Mouse (Mus musculus) forebrain, embryonic 15.5 days (tissue): ENCODE data around the gene Fam186b. TPM values are rescaled to one million over a fixed set of nuclear protein-coding genes. Genes with fewer than 3 reads are reported as not detected.
A peak's percentile ranks its signal among the peaks of the same experiment; 100 is the strongest.

Experiments used
- ATAC-seq: fragments of 200-750 bp; cut with Nextera tagmentation; replicated peaks from 2 replicates; pipeline ENCODE4 v1.8.0; 2017; ENCODE audit warnings: mild to moderate bottlenecking, moderate TSS enrichment, moderate library complexity
- H3K27ac ChIP-seq: fragments of 300-500 bp; sonication (generic); replicated peaks from 2 replicates; pipeline ENCODE4 v1.5.1; 2015; ENCODE audit warnings: mild to moderate bottlenecking, inconsistent platforms
- H3K27me3 ChIP-seq: fragments of 300-500 bp; sonication (generic); 2 replicates; pipeline ENCODE4 v1.6.1; 2015; ENCODE audit warnings: inconsistent platforms
- H3K36me3 ChIP-seq: fragments of 300-500 bp; sonication (generic); 2 replicates; pipeline ENCODE4 v1.6.1; 2015; ENCODE audit warnings: mild to moderate bottlenecking, inconsistent platforms
- H3K4me1 ChIP-seq: fragments of 300-500 bp; sonication (generic); 2 replicates; pipeline ENCODE4 v1.6.1; 2015; ENCODE audit warnings: inconsistent platforms
- H3K4me2 ChIP-seq: fragments of 300-500 bp; sonication (generic); replicated peaks from 2 replicates; pipeline ENCODE4 v1.6.1; 2015; ENCODE audit warnings: mild to moderate bottlenecking, inconsistent platforms
- H3K4me3 ChIP-seq: fragments of 300-500 bp; sonication (generic); 2 replicates; pipeline ENCODE4 v1.5.1; 2015; ENCODE audit warnings: mild to moderate bottlenecking, inconsistent platforms
- H3K9ac ChIP-seq: fragments of 300-500 bp; sonication (generic); replicated peaks from 2 replicates; pipeline ENCODE4 v1.6.1; 2015; ENCODE audit warnings: mild to moderate bottlenecking, inconsistent platforms
- H3K9me3 ChIP-seq: fragments of 300-500 bp; sonication (generic); 2 replicates; pipeline ENCODE4 v1.6.1; 2016; ENCODE audit warnings: inconsistent platforms
- WGBS: fragments of 180-500 bp; shearing (Covaris S2); methylation state at CpG from one replicate; pipeline ENCODE4 v1.1.7; 2015; ENCODE audit warnings: mixed read lengths; 5-methylcytosine and 5-hydroxymethylcytosine counted together
- polyA plus RNA-seq: library from polyadenylated mRNA; unstranded; fragments of >200 nt; fragmentation: Nextera tagmentation; extraction: Ambion mirVana; gene quantifications from 2 replicates; pipeline ENCODE4 v1.2.1, GENCODE M21; 2015

Gene Fam186b
- polyA plus RNA-seq, 1 experiment from 2014 or later = 0.23 TPM

- Histone ChIP-seq H3K36me3 (peaks cover 87% of the 10 kb centered on the region), H3K27ac (no peak overlapping the region), H3K27me3 (no peaks in the 10 kb centered on the region), H3K4me1 (no peaks in the 10 kb centered on the region), H3K9ac (no peak overlapping the region), H3K4me2 (no peak overlapping the region), H3K4me3 (no peak overlapping the region), H3K9me3 (no peaks in the 10 kb centered on the region)
- no peak for ATAC-seq
- WGBS = 89% methylated on average over 14 of the region's 14 CpGs
Observed at GRCm38 (mm10) chr15:99318861-99319410, 23.2 kb upstream of the Fam186b start.

DNA sequence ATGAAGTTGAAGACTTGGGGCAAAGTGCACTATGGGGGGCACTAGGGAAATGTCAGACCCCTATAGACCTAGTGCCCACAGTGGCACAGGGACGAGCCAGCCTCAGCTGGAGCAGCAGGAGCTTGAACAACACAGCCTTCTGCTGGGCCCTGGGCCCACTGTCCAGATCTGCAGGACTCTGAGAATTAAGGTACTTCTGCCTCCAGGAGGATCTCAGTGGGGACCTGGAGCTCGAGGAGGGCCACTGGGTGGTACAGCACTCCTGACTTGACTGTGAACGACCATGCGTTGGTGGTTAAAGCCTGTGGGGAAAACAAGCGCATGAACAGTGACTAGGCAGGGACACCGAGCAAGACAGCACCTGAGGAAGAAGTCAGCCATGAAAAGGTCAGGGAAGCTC, 22.4 kb upstream of the Fam186b start:
- WGBS = 92% methylated on average over 6 of the region's 6 CpGs
- no peaks in the 10 kb centered on the region for H3K27me3 ChIP-seq
- H3K4me2 ChIP-seq = no peak overlapping the region
- H3K9me3 ChIP-seq = no peaks in the 10 kb centered on the region
- no peak for ATAC-seq
- H3K27ac ChIP-seq = 0 out of 2 replicates have a peak overlapping the region, but pooled peaks have one; percentile 85
- H3K36me3 ChIP-seq = peaks cover 91% of the 10 kb centered on the region
- no peaks in the 10 kb centered on the region for H3K4me1 ChIP-seq
- H3K9ac ChIP-seq = no peak overlapping the region
- H3K4me3 ChIP-seq = no peak overlapping the region

DNA sequence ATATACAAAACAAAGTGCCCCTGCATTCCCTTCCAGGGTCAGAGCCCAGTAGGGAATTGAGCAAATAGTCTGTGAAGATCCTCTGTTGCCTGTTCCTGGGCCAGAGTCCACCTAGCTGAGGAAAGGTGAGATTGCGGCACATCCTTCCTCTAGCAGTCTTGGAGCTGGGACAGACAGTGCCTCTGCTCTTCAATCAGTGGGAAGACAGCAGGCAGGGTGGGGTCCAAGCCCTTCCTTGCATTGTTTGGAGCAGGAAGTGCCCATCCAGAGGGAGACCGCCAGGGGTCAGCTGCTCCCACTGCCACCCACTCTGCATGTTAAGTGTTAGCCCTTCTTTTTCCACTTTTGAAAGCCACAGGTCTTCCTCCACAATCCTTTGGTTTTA, 21.6 kb upstream of the Fam186b start:
- Histone ChIP-seq H3K4me3 (no peak overlapping the region), H3K9me3 (no peaks in the 10 kb centered on the region), H3K4me1 (no peaks in the 10 kb centered on the region), H3K36me3 (peaks cover 89% of the 10 kb centered on the region), H3K27me3 (no peaks in the 10 kb centered on the region), H3K9ac (no peak overlapping the region), H3K4me2 (no peak overlapping the region), H3K27ac (peak overlapping the region; percentile 85)
- WGBS = 87% methylated on average over 2 of the region's 2 CpGs
- peak; percentile 41; the same call in 1 of the 2 replicates for ATAC-seq

DNA sequence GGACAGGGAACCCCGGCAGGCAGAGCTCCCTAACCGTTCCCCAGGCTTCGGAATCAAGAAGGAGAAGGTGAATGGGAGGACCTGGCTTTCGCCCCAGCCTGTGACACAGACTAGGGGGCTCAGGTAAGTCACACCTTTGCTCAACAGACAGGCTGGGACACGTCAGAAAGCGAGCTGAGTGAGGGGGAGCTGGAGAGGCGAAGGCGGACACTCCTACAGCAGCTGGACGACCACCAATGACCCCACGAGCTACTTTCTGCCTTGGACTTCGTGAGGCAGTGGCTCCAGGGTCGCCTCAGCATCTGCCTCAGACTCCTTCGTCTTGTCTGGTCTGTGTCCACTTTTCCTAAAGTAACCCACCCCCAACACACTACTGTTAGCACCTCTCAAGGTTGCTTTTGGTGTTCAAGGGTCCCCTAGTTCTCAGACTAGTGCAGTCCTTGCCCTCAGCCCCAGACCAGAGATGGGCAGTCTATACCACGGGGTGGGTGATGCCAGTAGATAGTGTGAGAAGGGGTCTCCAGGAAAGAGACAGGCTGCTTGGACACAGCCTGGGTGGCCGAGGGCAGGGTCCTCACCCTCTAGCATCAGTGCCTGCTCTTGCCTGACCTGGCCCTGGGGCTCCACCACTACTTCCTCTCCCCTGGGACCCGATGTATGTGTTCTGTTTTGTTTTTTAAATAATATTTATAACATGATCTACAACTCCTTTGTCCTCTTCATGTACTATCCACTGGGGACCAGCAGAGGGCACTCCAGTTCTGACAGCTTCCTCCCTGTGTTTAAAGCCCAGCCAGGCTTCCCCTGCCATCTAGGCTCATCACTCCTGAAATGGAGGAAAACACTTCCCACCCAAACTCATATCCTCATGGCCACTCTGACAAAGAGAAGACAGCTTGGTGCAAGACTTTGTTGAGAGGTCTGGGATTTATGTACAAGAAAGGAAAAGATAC, 20.9 kb upstream of the Fam186b start:
- no peaks in the 10 kb centered on the region for H3K9me3 ChIP-seq
- no peak overlapping the region for H3K9ac ChIP-seq
- H3K4me2 ChIP-seq = no peak overlapping the region
- H3K27ac ChIP-seq = peak overlapping the region; percentile 85
- ATAC-seq = peak; percentile 51
- H3K27me3 ChIP-seq = no peaks in the 10 kb centered on the region
- WGBS = 81% methylated on average over 16 of the region's 16 CpGs
- no peak overlapping the region for H3K4me3 ChIP-seq
- H3K4me1 ChIP-seq = no peaks in the 10 kb centered on the region
- H3K36me3 ChIP-seq = peaks cover 89% of the 10 kb centered on the region

GRCm38 (mm10) chr15:99314891-99315290, 19.2 kb upstream of the Fam186b start:
- Histone ChIP-seq H3K27me3 (no peaks in the 10 kb centered on the region), H3K27ac (no peak overlapping the region), H3K4me3 (no peak overlapping the region), H3K36me3 (peaks cover 91% of the 10 kb centered on the region), H3K4me1 (no peaks in the 10 kb centered on the region), H3K9me3 (no peaks in the 10 kb centered on the region), H3K4me2 (no peak overlapping the region), H3K9ac (no peak overlapping the region)
- 94% methylated on average over 16 of the region's 16 CpGs for WGBS
- no peak for ATAC-seq

GRCm38 (mm10) chr15:99310617-99311016, 14.9 kb upstream of the Fam186b start:
- 94% methylated on average over 5 of the region's 5 CpGs for WGBS
- Histone ChIP-seq H3K4me2 (no peak overlapping the region), H3K9ac (no peak overlapping the region), H3K4me1 (no peaks in the 10 kb centered on the region), H3K4me3 (no peak overlapping the region), H3K27me3 (no peaks in the 10 kb centered on the region), H3K36me3 (peaks cover 96% of the 10 kb centered on the region), H3K27ac (no peak overlapping the region), H3K9me3 (no peaks in the 10 kb centered on the region)
- ATAC-seq = no peak

GRCm38 (mm10) chr15:99309549-99309948, 13.9 kb upstream of the Fam186b start:
- Histone ChIP-seq H3K9me3 (no peaks in the 10 kb centered on the region), H3K4me1 (no peaks in the 10 kb centered on the region), H3K9ac (no peak overlapping the region), H3K27me3 (no peaks in the 10 kb centered on the region), H3K4me3 (no peak overlapping the region), H3K27ac (no peak overlapping the region), H3K4me2 (no peak overlapping the region), H3K36me3 (peaks cover 96% of the 10 kb centered on the region)
- WGBS = 89% methylated on average over 9 of the region's 9 CpGs
- no peak for ATAC-seq

- H3K9ac ChIP-seq = no peak overlapping the region
- H3K9me3 ChIP-seq = no peaks in the 10 kb centered on the region
- peaks cover 85% of the 10 kb centered on the region for H3K36me3 ChIP-seq
- no peak for ATAC-seq
- no peak overlapping the region for H3K4me3 ChIP-seq
- H3K4me2 ChIP-seq = no peak overlapping the region
- WGBS = 87% methylated on average over 9 of the region's 9 CpGs
- H3K27ac ChIP-seq = no peak overlapping the region
- H3K4me1 ChIP-seq = no peaks in the 10 kb centered on the region
- no peaks in the 10 kb centered on the region for H3K27me3 ChIP-seq
Observed at GRCm38 (mm10) chr15:99307476-99307875, 11.8 kb upstream of the Fam186b start.

DNA sequence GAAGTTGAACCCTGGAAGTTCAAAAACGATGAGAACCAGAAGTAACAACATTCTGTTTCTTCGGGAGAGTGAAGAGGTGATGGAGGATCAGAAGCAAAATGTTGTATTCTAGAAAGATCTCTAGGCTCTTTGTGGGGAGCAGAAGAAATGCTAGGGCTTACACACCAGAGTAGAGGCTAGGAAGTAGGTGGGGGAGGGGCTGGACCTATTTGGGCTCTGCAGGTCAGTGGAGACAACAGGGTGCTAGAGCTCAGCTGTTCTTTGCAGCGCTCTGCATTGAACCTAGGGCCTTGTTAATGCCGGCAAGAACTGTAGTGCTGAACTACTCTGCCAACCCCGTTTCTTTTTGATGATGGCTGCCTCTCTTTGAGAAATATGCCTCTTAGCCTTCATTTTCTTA, 525 bp upstream of the Fam186b start:
- H3K4me2 ChIP-seq = peak overlapping the region; percentile 54
- peak overlapping the region; percentile 90 for H3K27ac ChIP-seq
- peak overlapping the region; percentile 62; the same call in 1 of the 2 replicates for H3K9ac ChIP-seq
- no peaks in the 10 kb centered on the region for H3K9me3 ChIP-seq
- H3K36me3 ChIP-seq = peaks cover 5% of the 10 kb centered on the region; the same call in 1 of the 2 replicates
- ATAC-seq = no peak
- H3K4me1 ChIP-seq = peaks cover 23% of the 10 kb centered on the region
- H3K27me3 ChIP-seq = no peaks in the 10 kb centered on the region
- WGBS = 30% methylated on average over 5 of the region's 5 CpGs
- peak overlapping the region; percentile 70 for H3K4me3 ChIP-seq

GRCm38 (mm10) chr15:99294813-99295374, 794 bp downstream of the Fam186b start, which contains the start of gene Prpf40b:
Gene Prpf40b (plus strand): TSS chr15:99295087.
- H3K4me3 ChIP-seq = peak within 1 kb of the TSS; percentile 70
- no peaks in the 10 kb centered on the region for H3K9me3 ChIP-seq
- under 1% methylated on average over 55 of the region's 64 CpGs for WGBS
- H3K27ac ChIP-seq = peak within 1 kb of the TSS; percentile 90
- peaks cover 23% of the 10 kb centered on the region for H3K4me1 ChIP-seq
- peak; percentile 97 for ATAC-seq
- H3K36me3 ChIP-seq = no peaks in the 10 kb centered on the region
- H3K4me2 ChIP-seq = peak within 1 kb of the TSS; percentile 54
- H3K9ac ChIP-seq = peak within 1 kb of the TSS; percentile 62
- H3K27me3 ChIP-seq = no peaks in the 10 kb centered on the region

DNA sequence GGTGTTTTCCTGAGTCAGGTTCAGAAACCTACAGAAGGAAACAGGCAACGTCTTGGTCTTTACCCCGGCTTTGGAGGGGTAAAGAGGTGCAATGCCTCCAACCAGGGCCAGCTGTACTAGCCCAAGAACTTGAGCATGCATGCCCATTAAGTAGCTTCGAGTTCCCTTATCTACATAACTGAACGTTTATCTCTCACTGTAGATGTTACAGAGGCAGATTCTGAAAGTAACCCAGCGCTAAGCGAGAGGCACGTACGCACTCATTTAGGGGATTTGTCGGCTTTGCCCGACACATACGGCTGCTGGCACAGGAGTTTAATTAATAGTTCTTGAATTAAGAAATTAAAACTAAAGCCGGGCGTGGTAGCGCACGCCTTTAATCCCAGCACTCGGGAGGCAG, 1.4 kb downstream of the Fam186b start:
- no peak for ATAC-seq
- WGBS = 26% methylated on average over 16 of the region's 16 CpGs
- peak overlapping the region; percentile 54 for H3K4me2 ChIP-seq
- H3K4me3 ChIP-seq = peak overlapping the region; percentile 70
- peaks cover 23% of the 10 kb centered on the region for H3K4me1 ChIP-seq
- no peaks in the 10 kb centered on the region for H3K36me3 ChIP-seq
- H3K9ac ChIP-seq = peak overlapping the region; percentile 62
- peak overlapping the region; percentile 90 for H3K27ac ChIP-seq
- no peaks in the 10 kb centered on the region for H3K27me3 ChIP-seq
- H3K9me3 ChIP-seq = no peaks in the 10 kb centered on the region

DNA sequence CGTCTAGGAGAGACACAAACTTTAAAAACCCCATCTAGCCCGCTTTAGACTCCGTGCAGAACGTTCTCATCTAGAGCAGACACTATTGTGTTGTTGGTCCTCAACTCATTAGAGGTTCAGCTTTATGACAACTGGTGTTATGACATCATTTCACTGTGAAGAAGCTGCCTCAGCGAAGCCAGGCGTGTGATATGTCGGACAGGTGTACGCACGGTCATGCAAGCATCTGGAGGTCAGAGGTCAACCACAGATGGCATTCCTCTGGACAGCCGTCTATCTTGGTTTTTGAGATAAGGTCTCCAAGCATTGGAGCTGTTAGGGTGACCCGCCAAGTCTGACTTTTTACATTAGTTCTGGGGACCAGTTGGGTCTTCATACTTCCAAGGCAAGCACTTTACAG, 5.1 kb downstream of the Fam186b start:
- Histone ChIP-seq H3K27ac (no peak overlapping the region), H3K9me3 (no peaks in the 10 kb centered on the region), H3K27me3 (no peaks in the 10 kb centered on the region), H3K4me2 (no peak overlapping the region), H3K4me1 (peaks cover 7% of the 10 kb centered on the region), H3K36me3 (no peaks in the 10 kb centered on the region), H3K9ac (no peak overlapping the region), H3K4me3 (no peak overlapping the region)
- no peak for ATAC-seq
- WGBS = 93% methylated on average over 11 of the region's 11 CpGs
